Mouse (Mus musculus): ENCODE results near the gene Pde4b.

- TF ChIP-seq HCFC1 (IDR thresholded peaks at IDR 0.05; ENCODE audit: borderline replicate concordance, insufficient read depth, low read length): no peak
- TF ChIP-seq CHD2 (IDR thresholded peaks at IDR 0.05; ENCODE audit: low read depth, low read length): no peak
- TF ChIP-seq ZC3H11A (IDR thresholded peaks at IDR 0.05; ENCODE audit: borderline replicate concordance, low read depth, low read length): no peak
Observed at GRCm38 (mm10) chr4:102605722-102606341, 518.5 kb downstream of the Pde4b start.
